Mouse (Mus musculus) G1E-ER4 (cell line): ENCODE results near the gene Gpr15. TPM values are rescaled to one million over a fixed set of nuclear protein-coding genes. Genes with fewer than 3 reads are reported as not detected.

ENCODE experiments used
- GATA1 ChIP-seq: IDR thresholded peaks from one replicate; pipeline ENCODE4 v1.8.0; 2012; ENCODE audit warnings: low read length, inconsistent platforms
- polyA plus RNA-seq: library from polyadenylated mRNA; stranded (reverse); fragments of >175 nt; gene quantifications from 2 replicates; pipeline ENCODE4 v1.2.3, GENCODE M21; 2012

The Gpr15 gene
- polyA plus RNA-seq, 1 experiment, result not detected

GRCm38 (mm10) chr16:58708601-58709475, 10.0 kb downstream of the Gpr15 start:
- TF ChIP-seq GATA1, result no peak

DNA sequence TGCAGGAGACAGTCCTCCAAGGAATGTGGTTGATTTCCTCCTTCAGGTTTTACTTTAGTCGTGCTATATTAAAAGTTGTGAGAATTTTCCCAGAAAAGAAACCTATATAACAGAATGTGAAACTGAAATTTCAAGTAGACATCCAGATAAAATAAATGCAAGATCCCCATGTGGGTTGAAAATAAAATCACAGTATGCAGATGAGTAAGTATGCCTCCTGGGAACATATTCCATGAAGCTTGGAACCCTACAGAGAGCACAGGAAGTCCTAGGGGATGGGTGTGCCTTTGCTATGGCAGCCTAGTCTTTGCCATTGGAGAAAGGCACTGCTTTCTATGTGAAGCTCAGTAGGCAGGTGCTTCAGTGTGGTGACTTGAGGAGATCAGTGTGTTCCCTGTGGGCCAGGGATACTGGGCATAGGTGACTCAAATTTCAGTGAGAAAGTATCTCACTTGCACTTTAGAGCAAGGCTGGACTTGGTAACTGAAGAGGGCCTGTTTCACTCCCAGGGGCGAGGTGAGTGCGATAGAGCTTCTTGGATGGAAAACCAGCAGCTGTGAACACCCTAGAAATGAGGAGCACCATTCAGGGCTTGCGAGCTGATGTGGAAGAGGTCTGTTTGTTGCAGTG, 11.5 kb downstream of the Gpr15 start:
- TF ChIP-seq GATA1, result no peak

GRCm38 (mm10) chr16:58704999-58705398, 13.9 kb downstream of the Gpr15 start:
- no peak for TF ChIP-seq GATA1

DNA sequence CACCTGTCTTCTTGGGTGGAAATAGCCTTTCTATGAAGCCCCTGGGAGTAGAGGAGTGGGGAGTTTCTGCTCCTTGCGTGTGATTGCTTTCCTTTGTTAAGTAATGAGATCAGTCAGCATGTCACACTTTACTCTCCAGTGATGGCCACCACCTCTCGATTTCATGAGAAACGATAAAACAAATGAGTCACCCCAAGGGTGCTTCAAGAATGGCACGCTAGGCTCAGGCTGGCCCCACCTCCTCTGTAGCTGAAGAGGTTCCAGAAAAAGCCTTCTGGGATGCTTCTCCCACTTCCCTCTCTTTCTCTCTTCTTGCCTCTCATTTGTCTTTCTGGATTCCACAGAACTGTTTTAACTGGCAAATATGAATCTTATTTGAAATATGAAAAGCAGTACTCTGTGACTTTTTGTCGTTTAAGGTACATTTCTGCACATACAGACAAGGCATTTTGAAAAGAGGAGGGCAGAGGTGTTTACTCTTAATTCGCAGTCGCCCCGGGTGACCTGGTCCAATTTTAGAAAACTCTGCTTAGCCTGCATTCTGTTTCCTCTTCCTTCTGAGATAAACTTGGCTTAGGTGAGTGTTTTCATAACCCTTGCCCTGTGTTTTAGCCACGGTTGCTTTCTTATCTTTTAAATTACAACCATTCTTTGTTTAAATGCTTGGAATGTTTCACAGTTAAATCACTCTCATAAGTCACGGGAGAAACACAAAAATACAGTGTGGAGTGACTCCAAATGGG, 15.3 kb downstream of the Gpr15 start:
- TF ChIP-seq GATA1, result no peak

DNA sequence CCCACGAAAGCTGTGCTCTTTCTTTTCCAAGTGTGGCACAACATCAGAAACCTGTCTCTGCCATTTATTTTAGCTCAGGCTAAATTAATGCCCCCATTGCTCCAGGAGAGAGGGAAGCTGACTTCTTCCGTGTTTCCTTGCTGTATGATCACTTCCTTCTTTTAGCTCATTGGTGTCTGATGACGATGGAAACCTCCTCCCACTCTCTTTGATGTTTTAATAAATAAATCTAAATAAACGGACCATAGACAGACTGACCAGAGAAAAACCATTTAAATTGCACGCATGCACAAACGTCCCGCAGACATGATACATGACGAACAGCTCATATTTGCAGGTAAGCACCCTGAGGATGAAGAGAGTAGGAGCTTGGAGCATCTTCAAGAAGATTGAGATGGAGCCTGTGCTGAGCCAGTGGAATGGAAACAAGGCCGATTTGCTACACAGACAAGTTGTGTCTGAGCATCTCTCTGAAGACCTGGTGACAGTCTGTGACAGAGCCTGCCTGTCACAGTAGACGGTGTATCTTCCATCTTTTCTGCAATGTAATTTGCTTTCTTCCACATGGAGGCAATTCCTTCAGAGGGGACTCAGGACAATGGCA, 16.4 kb downstream of the Gpr15 start:
- no peak for TF ChIP-seq GATA1

- TF ChIP-seq GATA1, result no peak
Observed at GRCm38 (mm10) chr16:58701779-58702178, 17.1 kb downstream of the Gpr15 start.

DNA sequence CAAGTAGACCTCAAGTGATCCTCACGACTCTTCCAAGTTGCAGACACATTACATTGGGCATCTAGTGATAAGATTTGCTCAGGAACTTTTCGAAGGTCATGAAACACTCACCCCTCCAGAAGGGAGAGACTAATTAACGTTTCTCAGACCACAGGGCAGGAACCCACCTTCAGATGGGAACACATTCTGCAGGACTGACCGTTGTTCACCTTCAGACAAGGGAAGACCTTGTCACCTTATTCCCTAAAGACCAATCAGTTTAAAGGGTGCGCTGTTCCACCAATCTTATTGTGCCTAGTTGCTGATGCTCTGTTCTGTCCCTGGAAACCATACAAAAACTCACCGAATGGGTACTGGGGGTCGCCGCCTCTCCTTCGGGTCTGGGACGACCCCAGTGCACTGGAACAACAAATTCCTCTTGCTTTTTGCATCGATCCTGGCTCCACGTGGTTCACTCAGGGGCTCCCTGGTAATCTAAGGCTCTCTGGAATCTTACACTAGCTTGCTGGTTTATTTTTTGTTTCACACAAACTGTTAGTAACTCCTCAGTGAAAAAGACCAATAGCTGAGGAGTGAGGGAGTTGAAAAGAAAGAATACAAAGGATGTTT, 17.9 kb downstream of the Gpr15 start:
- TF ChIP-seq GATA1, result no peak

DNA sequence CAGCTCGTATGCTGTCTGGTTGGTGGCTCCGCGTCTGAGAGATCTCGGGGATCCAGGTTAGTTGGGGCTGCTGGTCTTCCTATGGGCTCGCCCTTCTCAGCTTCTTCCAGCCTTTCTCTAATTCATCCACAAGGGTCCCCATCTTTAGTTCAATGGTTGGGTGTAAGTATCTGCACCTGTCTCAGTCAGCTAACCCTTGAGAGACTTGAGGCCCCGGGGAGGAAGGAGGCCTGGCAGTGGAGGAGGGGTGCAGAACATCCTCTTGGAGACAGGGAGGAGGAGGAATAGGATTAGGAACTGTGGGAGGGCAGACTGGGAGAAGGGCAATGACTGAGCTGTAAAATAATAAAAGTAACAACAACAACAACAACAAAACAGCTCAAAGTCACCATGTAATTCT, 18.7 kb downstream of the Gpr15 start:
- TF ChIP-seq GATA1, result no peak

GRCm38 (mm10) chr16:58697261-58697660, 21.6 kb downstream of the Gpr15 start:
- no peak for TF ChIP-seq GATA1

- no peak for TF ChIP-seq GATA1
Observed at GRCm38 (mm10) chr16:58696796-58697195, 22.1 kb downstream of the Gpr15 start.

- TF ChIP-seq GATA1, result no peak
Observed at GRCm38 (mm10) chr16:58694091-58694490, 24.8 kb downstream of the Gpr15 start.

- no peak for TF ChIP-seq GATA1
Observed at GRCm38 (mm10) chr16:58690322-58690732, 28.5 kb downstream of the Gpr15 start.

DNA sequence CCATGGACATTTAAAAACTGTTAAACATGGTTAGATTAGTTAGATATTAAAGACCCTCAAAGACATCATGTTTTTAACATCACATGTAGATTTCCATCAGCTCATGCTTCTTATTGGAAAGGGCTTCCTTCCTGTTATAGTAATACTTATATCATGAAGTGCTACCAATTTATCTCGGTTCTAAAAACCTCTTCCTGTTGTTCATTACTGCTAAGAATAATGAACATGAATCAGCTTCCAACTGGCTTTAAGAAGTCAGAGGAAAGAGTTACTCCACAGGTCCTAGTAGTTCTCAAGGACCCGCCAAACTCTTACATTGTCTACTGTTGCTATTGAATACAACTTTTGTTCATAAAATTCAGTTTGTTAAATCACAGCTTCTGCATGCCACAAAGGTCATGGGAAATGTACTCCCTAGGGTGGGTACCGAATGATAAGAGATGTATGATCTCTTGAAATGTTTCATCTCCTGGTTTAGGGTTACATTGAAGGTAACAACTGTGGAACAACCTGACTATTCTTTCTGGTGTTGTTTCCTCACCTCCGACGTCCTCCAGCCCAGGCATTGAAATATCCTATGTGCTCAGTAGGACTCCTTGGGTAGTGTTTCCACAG, 29.2 kb downstream of the Gpr15 start:
- TF ChIP-seq GATA1, result no peak

GRCm38 (mm10) chr16:58688534-58688933, 30.3 kb downstream of the Gpr15 start:
- no peak for TF ChIP-seq GATA1
